Mouse (Mus musculus) B cell, adult 62 days (primary cell): ENCODE data around the gene Majin. TPM values are rescaled to one million over a fixed set of nuclear protein-coding genes. Genes with fewer than 3 reads are reported as not detected.

Experiments used
- total RNA-seq: library from RNA; stranded (reverse); gene quantifications from 4 replicates; pipeline ENCODE4 v1.2.4, GENCODE M21; 2023

The Majin gene
- total RNA-seq: not detected in 4 replicates

GRCm38 (mm10) chr19:6184131-6184530 lies at the start of gene Majin:
Gene Majin (plus strand): TSS chr19:6184388.

GRCm38 (mm10) chr19:6140678-6141393 lies 43.4 kb upstream of the Majin start, which contains the start of gene Batf2:
Gene Batf2 (plus strand): TSS chr19:6140983.

GRCm38 (mm10) chr19:6141394-6141749 lies 42.8 kb upstream of the Majin start, which contains the start of gene Arl2:
Gene Arl2 (minus strand): TSS chr19:6141548.

GRCm38 (mm10) chr19:6226135-6226534 lies 41.9 kb downstream of the Majin start, which contains the start of gene Gpha2:
Gene Gpha2 (plus strand): TSS chr19:6226380.

GRCm38 (mm10) chr19:6235084-6236052 lies 51.2 kb downstream of the Majin start, which contains the start of gene Ppp2r5b:
Gene Ppp2r5b (minus strand): TSS chr19:6235872.

GRCm38 (mm10) chr19:6241274-6242107 lies 57.3 kb downstream of the Majin start, which contains the start of gene Atg2a:
Gene Atg2a (plus strand): TSS chr19:6241668.

Other genes starting within 250 kb of the Majin start
- gene Pola2, start 220.2 kb upstream of the Majin start, total RNA-seq: 70.0 to 82.8 TPM (median 72.2 TPM) in 4 replicates
- gene Slc22a20, start 198.2 kb upstream of the Majin start, total RNA-seq: not detected in 4 replicates
- gene Capn1, start 168.5 kb upstream of the Majin start, total RNA-seq: 72.1 to 103 TPM (median 80.6 TPM) in 4 replicates
- gene Syvn1, start 137.8 kb upstream of the Majin start, total RNA-seq: 154 to 181 TPM (median 166 TPM) in 4 replicates
- gene Mrpl49, start 126.6 kb upstream of the Majin start, total RNA-seq: 15.2 to 17.2 TPM (median 15.8 TPM) in 4 replicates
- gene Fau, start 126.5 kb upstream of the Majin start, total RNA-seq: 3,352 to 3,577 TPM (median 3,439 TPM) in 4 replicates
- gene Znhit2, start 123.2 kb upstream of the Majin start, total RNA-seq: 10.8 to 13.2 TPM (median 12.5 TPM) in 4 replicates
- 9.1 to 13.6 TPM (median 10.5 TPM) in 4 replicates for gene Tm7sf2, start 116.0 kb upstream of the Majin start, total RNA-seq
- gene Vps51, start 107.2 kb upstream of the Majin start, total RNA-seq: 94.8 to 109 TPM (median 102 TPM) in 4 replicates
- gene Tmem262, start 104.4 kb upstream of the Majin start, total RNA-seq: not detected in 4 replicates
- not detected in 4 replicates for gene Gm28374, start 102.1 kb upstream of the Majin start, total RNA-seq
- gene Zfpl1, start 99.4 kb upstream of the Majin start, total RNA-seq: 50.9 to 56.9 TPM (median 54.3 TPM) in 4 replicates
- gene Cdca5, start 99.4 kb upstream of the Majin start, total RNA-seq: 1.4 to 2.8 TPM (median 1.8 TPM) in 4 replicates
- gene AC131692.1, start 90.0 kb upstream of the Majin start, total RNA-seq: 0.81 TPM in 1 of 4 replicates, not detected in the others
- not detected in 4 replicates for gene Naaladl1, start 78.6 kb upstream of the Majin start, total RNA-seq
- 6.4 to 8.9 TPM (median 8.8 TPM) in 4 replicates for gene Sac3d1, start 65.7 kb upstream of the Majin start, total RNA-seq
- gene Snx15, start 56.1 kb upstream of the Majin start, total RNA-seq: 31.0 to 37.8 TPM (median 33.7 TPM) in 4 replicates
- not detected in 4 replicates for gene Batf2, start 43.4 kb upstream of the Majin start, total RNA-seq
- gene Arl2, start 42.8 kb upstream of the Majin start, total RNA-seq: 27.2 to 31.2 TPM (median 29.9 TPM) in 4 replicates
- not detected in 4 replicates for gene Gpha2, start 42.0 kb downstream of the Majin start, total RNA-seq
- 24.9 to 26.1 TPM (median 25.8 TPM) in 4 replicates for gene Ppp2r5b, start 51.5 kb downstream of the Majin start, total RNA-seq
- gene Atg2a, start 57.3 kb downstream of the Majin start, total RNA-seq: 179 to 210 TPM (median 199 TPM) in 4 replicates
- gene Ehd1, start 92.3 kb downstream of the Majin start, total RNA-seq: 271 to 293 TPM (median 280 TPM) in 4 replicates
- 13.0 to 21.1 TPM (median 19.9 TPM) in 4 replicates for gene Cdc42bpg, start 122.1 kb downstream of the Majin start, total RNA-seq
- gene Men1, start 150.6 kb downstream of the Majin start, total RNA-seq: 31.5 to 38.7 TPM (median 34.4 TPM) in 4 replicates
- gene Map4k2, start 156.7 kb downstream of the Majin start, total RNA-seq: 580 to 628 TPM (median 615 TPM) in 4 replicates
- 968 to 1,062 TPM (median 1,047 TPM) in 4 replicates for gene Sf1, start 179.3 kb downstream of the Majin start, total RNA-seq
- 22.4 to 36.0 TPM (median 29.7 TPM) in 4 replicates for gene Pygm, start 200.0 kb downstream of the Majin start, total RNA-seq
- gene Rasgrp2, start 215.0 kb downstream of the Majin start, total RNA-seq: 646 to 705 TPM (median 676 TPM) in 4 replicates
- 0.63 to 1.9 TPM (median 1.1 TPM) in 4 replicates for gene Nrxn2, start 234.3 kb downstream of the Majin start, total RNA-seq